Mouse (Mus musculus) thymus, adult 2 months (tissue): ENCODE measurements around the gene Gm3259. TPM values are rescaled to one million over a fixed set of nuclear protein-coding genes. Genes with fewer than 3 reads are reported as not detected.
"Not testable (repeated sequence)": the region's sequence is repeated elsewhere in the genome, so short reads cannot be mapped to it uniquely, and the experiment has no call there.

Experiments
- DNase-seq: peaks from one replicate; pipeline ENCODE4 v3.0.0; 2021
- H3K27ac ChIP-seq: fragments of 200-500 bp; 2 replicates; pipeline ENCODE4 v1.5.1; 2012; ENCODE audit warnings: low read length, control low read depth; ENCODE audit not compliant: control insufficient read depth, insufficient read depth
- H3K27me3 ChIP-seq: fragments of 200-500 bp; 2 replicates; pipeline ENCODE4 v1.6.1; 2012; ENCODE audit warnings: mild to moderate bottlenecking, low read length, moderate library complexity, mixed read lengths; ENCODE audit not compliant: control insufficient read depth, insufficient read depth
- H3K36me3 ChIP-seq: fragments of 200-500 bp; 2 replicates; pipeline ENCODE4 v1.6.1; 2012; ENCODE audit warnings: mild to moderate bottlenecking, low read length, moderate library complexity; ENCODE audit not compliant: control insufficient read depth, insufficient read depth
- H3K4me1 ChIP-seq: fragments of 200-500 bp; replicated peaks from 2 replicates; pipeline ENCODE4 v1.6.1; 2012; ENCODE audit warnings: low read length; ENCODE audit not compliant: control insufficient read depth, insufficient read depth
- H3K4me3 ChIP-seq: fragments of 200-500 bp; 2 replicates; pipeline ENCODE4 v1.5.1; 2012; ENCODE audit warnings: mild to moderate bottlenecking, low read length, control low read depth, moderate library complexity; ENCODE audit not compliant: control insufficient read depth, insufficient read depth
- WGBS: fragments of 180-500 bp; shearing (Covaris S2); methylation state at CpG from one replicate; pipeline ENCODE4 v1.1.7; 2018; 5-methylcytosine and 5-hydroxymethylcytosine counted together
- polyA plus RNA-seq: library from polyadenylated mRNA; depleted of rRNA; stranded (reverse); fragments of >200 nt; gene quantifications from 2 replicates; pipeline ENCODE4 v1.2.3, GENCODE M21; 2012; rRNA removed

Gm3259 gene
- not detected in 2 replicates for polyA plus RNA-seq

DNA sequence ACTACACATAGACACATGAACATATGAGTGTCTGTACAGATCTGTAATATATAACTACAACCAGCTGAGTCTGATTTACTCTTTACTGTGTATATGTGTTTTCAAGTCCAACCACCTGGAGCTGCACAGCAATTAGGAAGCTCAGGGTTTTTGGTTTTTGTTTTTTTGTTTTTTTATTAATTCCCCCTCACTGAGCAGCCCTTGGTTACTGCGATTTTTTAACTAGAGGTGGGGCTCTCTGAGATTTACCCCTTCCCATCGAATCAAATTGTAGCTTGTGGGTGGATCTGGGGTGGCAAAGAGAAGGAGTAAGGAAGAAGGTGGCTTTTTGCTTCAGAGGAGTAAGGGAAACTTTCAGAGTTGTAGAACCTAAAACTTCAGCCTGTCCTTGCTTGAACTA lies at the start of gene Gm3259:
Gene Gm3259, plus strand, starts transcription at position 301 of the 400 bp plus-strand sequence.
- DNase-seq, H3K4me3 ChIP-seq, H3K4me1 ChIP-seq, H3K27ac ChIP-seq, H3K27me3 ChIP-seq, H3K36me3 ChIP-seq: not testable (repeated sequence)
- WGBS: 54% methylated on average over 2 of the region's 2 CpGs

DNA sequence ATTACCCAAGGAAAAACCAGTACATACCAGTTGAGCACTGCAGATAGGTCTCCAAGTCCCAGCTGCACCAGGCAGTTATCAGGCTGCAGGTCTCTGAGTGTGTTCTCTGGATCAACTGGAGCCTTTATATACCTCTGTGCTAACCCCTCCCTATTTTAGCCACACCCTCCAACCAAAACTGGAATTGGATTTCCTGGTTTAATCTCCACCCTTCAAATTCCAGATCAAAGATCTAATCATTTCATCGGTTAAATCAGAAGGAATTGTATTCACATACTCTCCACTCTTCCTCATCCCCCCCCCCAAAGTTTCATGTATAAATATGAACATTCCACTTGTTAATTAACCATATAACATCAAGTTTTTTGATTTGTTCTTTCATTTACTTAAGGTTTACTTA lies 33.0 kb upstream of the Gm3259 start, which contains the start of gene Gm10424:
Gene Gm10424, minus strand, starts transcription at position 101 of the 400 bp plus-strand sequence.
- H3K36me3 ChIP-seq, H3K4me3 ChIP-seq, H3K27ac ChIP-seq, H3K4me1 ChIP-seq, H3K27me3 ChIP-seq, DNase-seq: not testable (repeated sequence)
- no CpG with 5 or more reads among the region's 1 CpGs for WGBS

Other genes with a start within 250 kb of the Gm3259 start
- gene Gm7942, start 199.0 kb upstream of the Gm3259 start, polyA plus RNA-seq: not detected in 2 replicates
- not detected in 2 replicates for gene Gm16513, start 123.3 kb upstream of the Gm3259 start, polyA plus RNA-seq
- gene Gm10424, start 33.1 kb upstream of the Gm3259 start, polyA plus RNA-seq: not detected in 2 replicates
- gene D5Ertd577e, start 150.9 kb downstream of the Gm3259 start, polyA plus RNA-seq: not detected in 2 replicates
- not detected in 2 replicates for gene Gm3286, start 204.8 kb downstream of the Gm3259 start, polyA plus RNA-seq